Mouse (Mus musculus) lung, embryonic 15.5 days (tissue): ENCODE measurements around the gene Nck1. TPM values are rescaled to one million over a fixed set of nuclear protein-coding genes. Genes with fewer than 3 reads are reported as not detected.

ENCODE experiments used
- ATAC-seq: fragments of 200-750 bp; cut with Nextera tagmentation; 2 replicates; pipeline ENCODE4 v1.8.0; 2017; ENCODE audit warnings: moderate number of reproducible peaks, borderline replicate concordance; ENCODE audit not compliant: low FRiP score, low TSS enrichment; ENCODE audit errors: extremely low read depth
- H3K27ac ChIP-seq: fragments of 300-500 bp; sonication (generic); 2 replicates; pipeline ENCODE4 v1.5.1; 2015; ENCODE audit warnings: moderate library complexity, mild to moderate bottlenecking, inconsistent platforms
- H3K27me3 ChIP-seq: fragments of 300-500 bp; sonication (generic); 2 replicates; pipeline ENCODE4 v1.6.1; 2015; ENCODE audit warnings: inconsistent platforms
- H3K36me3 ChIP-seq: fragments of 300-500 bp; sonication (generic); 2 replicates; pipeline ENCODE4 v1.6.1; 2015; ENCODE audit warnings: inconsistent platforms
- H3K4me1 ChIP-seq: fragments of 300-500 bp; sonication (generic); 2 replicates; pipeline ENCODE4 v1.6.1; 2015; ENCODE audit warnings: inconsistent platforms
- H3K4me2 ChIP-seq: fragments of 300-500 bp; sonication (generic); 2 replicates; pipeline ENCODE4 v1.6.1; 2015; ENCODE audit warnings: inconsistent platforms, mild to moderate bottlenecking, moderate library complexity
- H3K4me3 ChIP-seq: fragments of 300-500 bp; sonication (generic); 2 replicates; pipeline ENCODE4 v1.5.1; 2015; ENCODE audit warnings: mild to moderate bottlenecking, inconsistent platforms
- H3K9ac ChIP-seq: fragments of 300-500 bp; sonication (generic); 2 replicates; pipeline ENCODE4 v1.6.1; 2015; ENCODE audit warnings: inconsistent platforms
- H3K9me3 ChIP-seq: fragments of 300-500 bp; sonication (generic); 2 replicates; pipeline ENCODE4 v1.6.1; 2016; ENCODE audit warnings: inconsistent platforms
- WGBS: fragments of 180-500 bp; shearing (Covaris S2); methylation state at CpG from one replicate; pipeline ENCODE4 v1.1.7; 2015; 5-methylcytosine and 5-hydroxymethylcytosine counted together
- polyA plus RNA-seq: library from polyadenylated mRNA; unstranded; fragments of >200 nt; fragmentation: Nextera tagmentation; extraction: Ambion mirVana; gene quantifications from 2 replicates; pipeline ENCODE4 v1.2.1, GENCODE M21; 2015

The Nck1 gene
- polyA plus RNA-seq, 1 experiment from 2014 or later: 76.6 TPM

- Histone ChIP-seq H3K9ac (no peak overlapping the region), H3K4me1 (peaks cover 14% of the 10 kb centered on the region; the same call in 1 of the 2 replicates), H3K4me3 (no peak overlapping the region), H3K36me3 (peaks cover 4% of the 10 kb centered on the region; the same call in 1 of the 2 replicates), H3K9me3 (no peaks in the 10 kb centered on the region), H3K27ac (no peak overlapping the region), H3K4me2 (no peak overlapping the region), H3K27me3 (no peaks in the 10 kb centered on the region)
- ATAC-seq: peak; percentile 31; the same call in 1 of the 2 replicates
- WGBS: 48% methylated on average over 7 of the region's 7 CpGs
Observed at GRCm38 (mm10) chr9:100488056-100488713, 57.7 kb downstream of the Nck1 start.

- ATAC-seq: no peak
- Histone ChIP-seq H3K9ac (no peak within 1 kb of the TSS), H3K36me3 (peaks cover 4% of the 10 kb centered on the region; the same call in 1 of the 2 replicates), H3K27ac (no peak within 1 kb of the TSS), H3K27me3 (no peaks in the 10 kb centered on the region), H3K4me1 (peaks cover 14% of the 10 kb centered on the region; the same call in 1 of the 2 replicates), H3K4me3 (no peak within 1 kb of the TSS), H3K4me2 (no peak within 1 kb of the TSS), H3K9me3 (no peaks in the 10 kb centered on the region)
- WGBS: 83% methylated on average over 5 of the region's 5 CpGs
Observed at GRCm38 (mm10) chr9:100486431-100486830, 59.5 kb downstream of the Nck1 start, which contains the start of gene Il20rb. Gene Il20rb (minus strand): TSS chr9:100486788.

- no peaks in the 10 kb centered on the region for H3K9me3 ChIP-seq
- no peaks in the 10 kb centered on the region for H3K27me3 ChIP-seq
- no peak overlapping the region for H3K27ac ChIP-seq
- H3K4me2 ChIP-seq: no peak overlapping the region
- WGBS: 81% methylated on average over 5 of the region's 5 CpGs
- no peak for ATAC-seq
- H3K36me3 ChIP-seq: no peaks in the 10 kb centered on the region
- peaks cover 6% of the 10 kb centered on the region; the same call in 1 of the 2 replicates for H3K4me1 ChIP-seq
- no peak overlapping the region for H3K4me3 ChIP-seq
- no peak overlapping the region for H3K9ac ChIP-seq
Observed at GRCm38 (mm10) chr9:100483318-100483717, 62.6 kb downstream of the Nck1 start.

GRCm38 (mm10) chr9:100481626-100482025, 64.3 kb downstream of the Nck1 start:
- Histone ChIP-seq H3K27me3 (no peaks in the 10 kb centered on the region), H3K4me2 (no peak overlapping the region), H3K27ac (no peak overlapping the region), H3K9ac (no peak overlapping the region), H3K36me3 (no peaks in the 10 kb centered on the region), H3K9me3 (peaks cover 8% of the 10 kb centered on the region), H3K4me1 (no peaks in the 10 kb centered on the region), H3K4me3 (no peak overlapping the region)
- WGBS: 66% methylated on average over 6 of the region's 6 CpGs
- no peak for ATAC-seq

- ATAC-seq: no peak
- H3K36me3 ChIP-seq: no peaks in the 10 kb centered on the region
- peaks cover 9% of the 10 kb centered on the region for H3K4me1 ChIP-seq
- no peak overlapping the region for H3K4me3 ChIP-seq
- H3K4me2 ChIP-seq: no peak overlapping the region
- WGBS: 79% methylated on average over 1 of the region's 1 CpGs
- H3K27me3 ChIP-seq: no peaks in the 10 kb centered on the region
- no peak overlapping the region for H3K27ac ChIP-seq
- H3K9me3 ChIP-seq: peaks cover 8% of the 10 kb centered on the region
- no peak overlapping the region for H3K9ac ChIP-seq
Observed at GRCm38 (mm10) chr9:100474056-100474455, 71.9 kb downstream of the Nck1 start.

GRCm38 (mm10) chr9:100473361-100473760, 72.6 kb downstream of the Nck1 start:
- Histone ChIP-seq H3K36me3 (no peaks in the 10 kb centered on the region), H3K4me3 (no peak overlapping the region), H3K27me3 (no peaks in the 10 kb centered on the region), H3K9ac (no peak overlapping the region), H3K27ac (no peak overlapping the region), H3K9me3 (peaks cover 8% of the 10 kb centered on the region), H3K4me1 (peaks cover 9% of the 10 kb centered on the region), H3K4me2 (no peak overlapping the region)
- ATAC-seq: no peak
- WGBS: 67% methylated on average over 6 of the region's 6 CpGs

- Histone ChIP-seq H3K9me3 (peaks cover 8% of the 10 kb centered on the region), H3K27me3 (no peaks in the 10 kb centered on the region), H3K27ac (no peak overlapping the region), H3K9ac (no peak overlapping the region), H3K4me2 (no peak overlapping the region), H3K4me3 (no peak overlapping the region), H3K4me1 (peaks cover 9% of the 10 kb centered on the region), H3K36me3 (no peaks in the 10 kb centered on the region)
- no peak for ATAC-seq
- WGBS: 87% methylated on average over 8 of the region's 8 CpGs
Observed at GRCm38 (mm10) chr9:100472931-100473330, 73.0 kb downstream of the Nck1 start.

GRCm38 (mm10) chr9:100471605-100471953, 74.4 kb downstream of the Nck1 start:
- Histone ChIP-seq H3K27me3 (no peaks in the 10 kb centered on the region), H3K4me3 (no peak overlapping the region), H3K9ac (no peak overlapping the region), H3K4me2 (no peak overlapping the region), H3K9me3 (no peaks in the 10 kb centered on the region), H3K4me1 (peaks cover 9% of the 10 kb centered on the region), H3K36me3 (no peaks in the 10 kb centered on the region), H3K27ac (no peak overlapping the region)
- WGBS: 65% methylated on average over 4 of the region's 4 CpGs
- no peak for ATAC-seq

GRCm38 (mm10) chr9:100470936-100471604, 74.9 kb downstream of the Nck1 start:
- Histone ChIP-seq H3K4me3 (no peak overlapping the region), H3K4me1 (peaks cover 9% of the 10 kb centered on the region), H3K9me3 (no peaks in the 10 kb centered on the region), H3K36me3 (no peaks in the 10 kb centered on the region), H3K27ac (peak overlapping the region; percentile 31; the same call in 1 of the 2 replicates), H3K4me2 (no peak overlapping the region), H3K9ac (no peak overlapping the region), H3K27me3 (no peaks in the 10 kb centered on the region)
- WGBS: 41% methylated on average over 8 of the region's 8 CpGs
- ATAC-seq: peak; percentile 64; the same call in 1 of the 2 replicates

- H3K4me1 ChIP-seq: peaks cover 9% of the 10 kb centered on the region
- no peak overlapping the region for H3K9ac ChIP-seq
- 72% methylated on average over 1 of the region's 1 CpGs for WGBS
- H3K4me2 ChIP-seq: no peak overlapping the region
- no peak for ATAC-seq
- no peaks in the 10 kb centered on the region for H3K36me3 ChIP-seq
- no peaks in the 10 kb centered on the region for H3K27me3 ChIP-seq
- H3K27ac ChIP-seq: no peak overlapping the region
- no peaks in the 10 kb centered on the region for H3K9me3 ChIP-seq
- H3K4me3 ChIP-seq: no peak overlapping the region
Observed at GRCm38 (mm10) chr9:100470228-100470627, 75.7 kb downstream of the Nck1 start.

- H3K27me3 ChIP-seq: no peaks in the 10 kb centered on the region
- 93% methylated on average over 3 of the region's 3 CpGs for WGBS
- H3K9me3 ChIP-seq: no peaks in the 10 kb centered on the region
- H3K9ac ChIP-seq: no peak overlapping the region
- no peak overlapping the region for H3K27ac ChIP-seq
- H3K4me2 ChIP-seq: no peak overlapping the region
- no peak for ATAC-seq
- H3K36me3 ChIP-seq: no peaks in the 10 kb centered on the region
- peaks cover 9% of the 10 kb centered on the region for H3K4me1 ChIP-seq
- H3K4me3 ChIP-seq: no peak overlapping the region
Observed at GRCm38 (mm10) chr9:100469681-100470080, 76.3 kb downstream of the Nck1 start.

GRCm38 (mm10) chr9:100468151-100468550, 77.8 kb downstream of the Nck1 start:
- no peak for ATAC-seq
- Histone ChIP-seq H3K9me3 (no peaks in the 10 kb centered on the region), H3K27ac (no peak overlapping the region), H3K4me2 (no peak overlapping the region), H3K9ac (no peak overlapping the region), H3K4me1 (peaks cover 9% of the 10 kb centered on the region), H3K4me3 (no peak overlapping the region), H3K27me3 (no peaks in the 10 kb centered on the region), H3K36me3 (no peaks in the 10 kb centered on the region)
- WGBS: 95% methylated on average over 8 of the region's 8 CpGs
